Mouse (Mus musculus) lung, postnatal 0 days (tissue): ENCODE results near the gene Cd101. TPM values are rescaled to one million over a fixed set of nuclear protein-coding genes. Genes with fewer than 3 reads are reported as not detected.

Source experiments
- ATAC-seq: fragments of 200-750 bp; cut with Nextera tagmentation; 2 replicates; pipeline ENCODE4 v1.8.0; 2017; ENCODE audit warnings: moderate library complexity
- DNase-seq: peaks from one replicate; pipeline ENCODE4 v3.0.0-alpha.2; 2016; ENCODE audit warnings: low spot score
- H3K27ac ChIP-seq: fragments of 300-500 bp; sonication (generic); 2 replicates; pipeline ENCODE4 v1.5.1; 2014; ENCODE audit warnings: antibody characterized with exemption, mild to moderate bottlenecking, low read length, mixed read lengths
- H3K27me3 ChIP-seq: fragments of 300-500 bp; sonication (generic); replicated peaks from 2 replicates; pipeline ENCODE4 v1.6.1; 2014; ENCODE audit warnings: low read length, mixed read lengths; ENCODE audit not compliant: insufficient read depth
- H3K36me3 ChIP-seq: fragments of 300-500 bp; sonication (generic); 2 replicates; pipeline ENCODE4 v1.6.1; 2014; ENCODE audit warnings: low read length, mixed read lengths; ENCODE audit not compliant: insufficient read depth
- H3K4me1 ChIP-seq: fragments of 300-500 bp; sonication (generic); 2 replicates; pipeline ENCODE4 v1.6.1; 2014; ENCODE audit warnings: antibody characterized with exemption, low read depth, low read length, mixed read lengths; ENCODE audit not compliant: insufficient read depth
- H3K4me2 ChIP-seq: fragments of 300-500 bp; sonication (generic); replicated peaks from 2 replicates; pipeline ENCODE4 v1.6.1; 2014; ENCODE audit warnings: low read depth, mild to moderate bottlenecking, low read length, moderate library complexity, mixed read lengths
- H3K4me3 ChIP-seq: fragments of 300-500 bp; sonication (generic); 2 replicates; pipeline ENCODE4 v1.5.1; 2014; ENCODE audit warnings: low read depth, low read length
- H3K9ac ChIP-seq: fragments of 300-500 bp; sonication (generic); replicated peaks from 2 replicates; pipeline ENCODE4 v1.6.1; 2014; ENCODE audit warnings: low read depth, mild to moderate bottlenecking
- H3K9me3 ChIP-seq: fragments of 300-500 bp; sonication (generic); 2 replicates; pipeline ENCODE4 v1.6.1; 2016; ENCODE audit warnings: low read length, mixed read lengths
- CTCF ChIP-seq: IDR thresholded peaks from 2 replicates; pipeline ENCODE4 v1.5.1; 2016; ENCODE audit warnings: antibody characterized with exemption, mild to moderate bottlenecking
- EP300 ChIP-seq: IDR thresholded peaks from 2 replicates; pipeline ENCODE4 v1.6.1; 2016; ENCODE audit warnings: antibody characterized with exemption, mild to moderate bottlenecking, control low read depth
- WGBS: fragments of 180-500 bp; shearing (Covaris S2); extraction: QIAGEN DNeasy Blood & Tissue Kit; methylation state at CpG from one replicate; pipeline ENCODE4 v1.1.7; 2014; 5-methylcytosine and 5-hydroxymethylcytosine counted together
- polyA plus RNA-seq: library from polyadenylated mRNA; unstranded; fragments of >200 nt; fragmentation: Nextera tagmentation; extraction: Ambion mirVana; gene quantifications from 2 replicates; pipeline ENCODE4 v1.2.1, GENCODE M21; 2015

Cd101 gene
- polyA plus RNA-seq, 1 experiment from 2014 or later, result 0.90 TPM

DNA sequence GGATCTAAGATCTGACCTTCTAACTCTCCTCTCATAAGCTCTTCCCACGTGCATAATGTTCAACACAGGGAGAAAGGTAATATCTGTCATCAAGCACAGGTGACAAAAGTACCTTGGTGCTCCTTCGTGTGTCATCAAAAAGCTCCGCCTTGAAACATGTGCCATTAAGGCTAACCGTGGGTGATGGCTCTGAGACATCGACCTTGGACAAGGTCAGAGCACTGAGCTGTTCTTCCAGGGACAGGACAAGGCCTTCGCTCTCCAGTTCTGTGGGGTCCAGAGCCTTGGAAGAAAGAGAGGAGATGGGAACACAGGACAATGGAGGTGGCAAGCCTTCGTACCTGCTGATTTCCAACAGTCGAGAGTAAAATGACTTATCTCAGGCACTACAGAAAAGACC, 82.1 kb downstream of the Cd101 start:
- DNase-seq, result no peak
- 87% methylated on average over 8 of the region's 8 CpGs for WGBS
- Histone ChIP-seq H3K4me2 (no peak overlapping the region), H3K9ac (no peak overlapping the region), H3K36me3 (peaks cover 26% of the 10 kb centered on the region; the same call in 1 of the 2 replicates), H3K4me3 (no peak overlapping the region), H3K27me3 (no peaks in the 10 kb centered on the region), H3K9me3 (no peaks in the 10 kb centered on the region), H3K4me1 (no peaks in the 10 kb centered on the region), H3K27ac (no peak overlapping the region)
- ATAC-seq, result no peak
- TF ChIP-seq EP300 (no peak), CTCF (no peak)

Other genes with a start within 250 kb of the Cd101 start
- 0.81 and 0.89 TPM in 2 replicates for gene Vtcn1, start 204.1 kb downstream of the Cd101 start, polyA plus RNA-seq
- 2.7 and 2.8 TPM in 2 replicates for gene Trim45, start 107.4 kb downstream of the Cd101 start, polyA plus RNA-seq
- gene Ttf2, start 59.9 kb downstream of the Cd101 start, polyA plus RNA-seq, result 3.6 and 4.0 TPM in 2 replicates
- gene Ptgfrn, start 80.7 kb upstream of the Cd101 start, polyA plus RNA-seq, result 10.2 and 10.5 TPM in 2 replicates